Mouse (Mus musculus) WW6 (cell line): ENCODE data around the gene Col26a1.
A peak's percentile ranks its signal among the peaks of the same experiment; 100 is the strongest.

Source experiments
- DNase-seq: peaks from one replicate; pipeline ENCODE4 v3.0.0-alpha.2; 2013; ENCODE audit warnings: low read depth, low spot score

The Col26a1 gene

DNA sequence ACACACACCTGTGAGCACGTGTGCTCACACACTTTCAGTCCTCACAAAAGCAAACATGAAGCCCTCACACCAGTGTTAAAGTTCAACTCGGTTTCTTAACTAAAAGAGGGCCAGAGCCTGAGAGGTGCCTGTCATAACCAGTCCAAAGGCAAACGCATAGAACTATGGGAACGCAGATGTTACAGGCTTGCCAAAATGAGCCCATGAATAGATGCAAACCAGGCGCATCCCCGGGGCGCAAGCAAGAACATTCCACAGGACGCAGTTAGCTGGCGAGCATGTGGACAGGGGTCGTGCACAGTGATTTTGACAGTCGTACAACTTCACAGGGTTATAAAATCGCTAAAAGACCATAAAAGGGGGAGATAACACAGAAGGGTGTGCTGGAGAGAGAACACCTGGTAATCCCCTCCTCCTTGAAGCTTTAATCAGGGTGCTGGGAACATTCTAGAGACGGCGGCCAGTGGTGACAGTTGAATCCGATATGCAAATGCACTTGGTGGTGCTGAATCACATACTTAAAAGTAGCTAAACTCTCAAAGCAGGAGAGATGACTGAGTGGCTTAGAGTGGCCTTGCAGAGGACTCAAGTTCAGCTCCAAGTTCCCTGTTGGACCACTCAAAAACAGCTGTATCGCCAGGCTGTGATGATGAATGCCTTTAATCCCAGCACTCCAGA, 76.5 kb downstream of the Col26a1 start:
- DNase-seq: no peak

DNA sequence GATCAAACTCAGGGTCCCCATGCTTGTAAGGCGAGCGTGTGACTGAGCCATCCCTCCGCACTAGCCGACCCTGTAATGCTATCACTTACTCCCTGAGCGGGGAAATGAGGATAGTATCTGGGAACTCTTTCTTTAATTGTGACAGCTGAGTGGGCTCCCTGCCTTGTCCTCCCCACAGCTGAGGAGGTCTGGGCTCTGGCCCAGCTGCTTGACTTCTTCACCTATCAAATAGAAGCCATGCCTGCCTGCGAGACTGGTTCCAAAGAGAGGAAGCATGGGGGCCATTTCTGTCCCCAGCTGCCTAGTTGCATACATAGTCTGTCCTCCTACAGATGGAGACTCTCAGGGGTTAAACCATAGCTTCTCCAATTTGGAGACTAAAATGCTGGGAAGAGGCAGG, 78.0 kb downstream of the Col26a1 start:
- DNase-seq: no peak

DNA sequence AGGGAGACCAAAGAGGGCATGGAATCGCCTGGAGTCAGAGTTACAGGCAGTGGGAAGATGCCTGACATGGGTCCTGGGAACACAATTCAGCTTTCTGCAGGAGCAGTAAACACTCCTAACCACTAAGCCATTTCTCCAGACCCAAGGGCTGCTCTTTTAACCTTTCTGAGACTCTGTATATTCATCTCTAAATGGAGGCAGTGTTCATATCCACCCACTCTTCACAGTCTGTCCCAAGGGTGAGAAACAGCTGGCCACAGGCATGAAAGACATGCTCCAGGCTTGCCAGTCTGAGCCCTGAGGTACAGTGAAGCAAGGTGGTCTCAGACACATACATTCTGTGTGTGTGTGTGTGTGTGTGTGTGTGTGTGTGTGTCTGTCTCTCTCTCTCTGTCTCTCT, 78.8 kb downstream of the Col26a1 start:
- no peak for DNase-seq

DNA sequence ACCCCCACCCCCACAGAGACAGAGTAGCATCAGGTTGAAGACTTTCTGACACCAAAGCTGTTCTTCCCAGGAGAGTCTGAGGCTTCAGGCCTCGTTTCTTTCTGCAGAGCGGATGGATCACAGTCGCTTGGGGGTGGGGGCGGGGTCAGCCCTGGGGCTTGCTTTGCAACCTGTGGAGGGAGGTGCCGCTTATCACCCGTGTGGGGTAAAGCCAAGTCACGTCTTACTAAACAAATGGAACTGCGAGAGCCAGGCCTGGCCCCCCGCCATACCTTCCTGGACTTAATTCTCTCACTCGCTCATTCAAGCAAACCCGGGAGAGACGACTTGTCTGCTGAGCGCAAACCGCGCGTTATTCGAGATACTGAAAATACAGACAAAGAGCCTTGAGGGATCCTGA, 80.3 kb downstream of the Col26a1 start:
- no peak for DNase-seq

DNA sequence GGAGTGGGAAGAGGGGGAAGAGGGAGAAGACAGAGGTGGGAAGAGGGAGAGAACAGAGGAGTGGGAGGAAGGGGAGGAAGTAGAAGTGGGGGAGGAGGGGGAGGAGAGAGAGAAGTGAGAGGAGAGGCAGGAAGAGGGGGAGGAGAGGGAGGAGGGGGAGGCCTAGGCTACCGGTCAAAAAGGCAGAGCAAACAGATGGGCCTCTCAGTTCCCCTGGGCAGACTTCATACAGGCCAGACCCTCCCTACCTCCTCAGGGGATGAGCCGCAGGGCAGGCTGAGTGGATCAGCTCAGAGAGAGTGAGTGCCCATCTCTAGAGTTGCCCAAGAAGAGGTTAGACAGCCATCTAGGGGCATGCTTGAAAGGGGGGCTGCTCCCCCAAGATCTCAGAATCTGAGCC, 86.1 kb downstream of the Col26a1 start:
- DNase-seq: no peak

DNA sequence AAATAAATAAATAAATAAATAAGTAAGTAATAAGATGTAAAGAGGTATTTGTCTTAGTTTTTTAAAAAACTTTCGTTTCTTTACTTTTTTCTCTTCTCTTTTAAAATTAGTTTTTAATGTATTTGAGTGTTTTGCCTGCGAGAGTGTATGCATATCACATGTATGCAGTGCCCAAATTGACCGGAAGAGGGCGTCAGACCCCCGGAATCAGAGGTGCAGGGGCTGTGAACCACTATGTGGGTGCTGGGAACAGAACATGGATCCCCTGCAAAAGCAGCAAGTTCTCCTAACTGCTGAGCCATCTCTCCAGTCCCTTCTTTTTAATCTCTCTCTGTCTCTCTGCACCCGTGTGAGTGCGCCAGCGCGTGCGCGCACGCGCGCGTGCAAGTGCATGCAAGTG, 89.2 kb downstream of the Col26a1 start:
- no peak for DNase-seq

DNA sequence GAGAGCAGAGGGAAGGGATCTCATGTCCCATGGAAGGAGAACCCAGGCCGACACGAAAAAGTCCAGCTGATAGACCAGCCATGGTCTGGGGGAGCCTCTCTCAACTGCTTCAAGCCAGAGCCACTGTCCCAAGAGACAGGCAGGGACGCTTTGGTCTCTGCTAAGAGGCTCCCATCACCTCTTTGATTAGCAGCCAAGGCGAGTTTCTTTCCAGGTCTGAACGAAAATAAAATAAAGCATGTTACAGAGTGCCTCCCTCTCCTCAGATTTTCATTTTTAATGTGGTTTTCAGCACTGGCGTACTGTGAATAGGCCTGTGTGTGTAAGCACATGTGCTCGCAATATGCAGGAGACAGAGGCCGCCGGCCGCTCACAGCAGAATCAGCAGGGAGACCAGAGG, 90.5 kb downstream of the Col26a1 start:
- no peak for DNase-seq

DNA sequence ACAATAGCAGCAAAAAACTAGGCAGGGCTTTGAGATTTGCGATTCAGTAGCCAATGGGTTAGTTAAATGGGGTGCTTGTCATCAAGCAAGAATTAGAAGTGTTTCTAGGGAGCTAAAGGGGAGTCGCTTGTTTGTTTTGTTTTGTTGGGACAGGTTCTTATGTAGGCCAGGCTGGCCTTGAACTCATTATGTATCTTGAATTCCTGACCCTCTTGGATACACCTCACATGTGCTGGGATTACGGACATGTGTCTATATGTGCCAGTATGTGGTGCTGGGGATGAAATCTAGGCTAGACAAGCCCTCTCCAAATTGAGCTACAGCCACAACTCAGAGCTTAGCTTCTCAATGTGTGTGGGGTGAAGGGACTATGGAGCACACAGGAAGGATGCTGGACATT, 91.8 kb downstream of the Col26a1 start:
- DNase-seq: no peak

DNA sequence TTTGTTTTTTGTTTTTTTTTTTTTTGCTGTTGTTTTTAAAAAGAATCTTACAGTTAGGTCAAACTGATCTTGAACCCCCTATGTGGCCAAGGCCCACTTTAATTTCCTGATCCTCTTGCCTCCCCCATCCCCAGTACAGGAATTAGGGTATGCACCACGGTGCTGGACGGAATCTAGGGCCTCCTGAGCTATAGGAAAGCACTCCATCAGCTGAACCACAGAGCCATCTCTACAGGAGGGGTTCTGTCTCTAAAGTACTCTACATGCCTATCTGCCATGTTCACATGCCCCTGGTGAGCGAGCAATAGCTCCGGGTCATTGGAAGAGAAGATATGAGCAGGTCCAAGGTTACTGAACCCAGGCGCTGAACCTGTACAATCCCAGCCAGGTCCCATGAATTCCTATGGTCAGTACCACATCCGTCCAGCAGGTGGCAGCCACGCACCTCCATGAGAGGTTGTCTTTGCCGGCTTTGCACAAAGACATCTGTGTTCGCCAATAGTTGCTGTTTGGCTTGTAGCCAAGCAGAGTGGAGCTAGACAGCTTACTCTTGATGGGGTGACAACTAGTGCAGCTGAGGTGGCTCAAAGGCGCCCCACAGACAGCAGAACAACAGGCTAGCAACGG, 92.3 kb downstream of the Col26a1 start:
- peak; percentile 67 for DNase-seq

DNA sequence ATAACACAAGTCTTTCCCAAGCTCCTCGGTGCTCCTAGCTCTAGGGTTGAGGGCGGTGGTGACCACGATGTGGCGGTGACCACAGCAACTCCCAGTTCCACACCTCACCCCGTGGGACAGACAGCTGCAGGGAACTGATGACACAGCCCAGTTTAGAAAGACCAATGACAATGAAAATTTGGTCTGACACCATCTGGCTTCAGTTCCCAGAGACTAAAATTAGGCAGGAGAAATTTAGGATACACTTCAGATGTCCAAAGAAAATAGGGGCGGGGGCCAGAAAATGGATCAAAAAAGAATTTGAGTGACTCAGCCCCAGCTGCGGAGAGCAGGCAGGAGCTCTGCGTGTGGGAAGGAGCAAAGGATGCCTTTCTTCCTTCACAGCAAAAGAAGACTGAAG, 98.5 kb downstream of the Col26a1 start:
- DNase-seq: no peak

DNA sequence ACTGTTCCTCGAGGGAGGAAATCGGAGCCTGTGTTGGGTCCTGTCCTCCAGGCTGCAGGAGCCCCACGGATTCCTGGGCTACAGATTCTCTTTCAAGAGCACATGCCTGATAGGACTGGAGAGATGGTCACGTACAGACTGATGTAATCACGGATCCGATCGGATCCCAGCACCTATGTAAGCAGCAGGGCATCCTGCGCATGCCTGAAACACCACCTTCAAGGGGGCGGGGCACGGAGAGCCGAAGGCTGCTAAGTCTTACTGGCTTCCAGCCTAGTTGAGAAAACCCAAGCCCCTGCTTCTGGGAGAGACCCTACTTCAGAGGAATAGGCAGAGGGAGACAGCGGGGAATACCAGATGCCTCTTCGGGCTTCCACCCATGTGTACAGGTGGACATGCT, 100.4 kb downstream of the Col26a1 start:
- DNase-seq: no peak

DNA sequence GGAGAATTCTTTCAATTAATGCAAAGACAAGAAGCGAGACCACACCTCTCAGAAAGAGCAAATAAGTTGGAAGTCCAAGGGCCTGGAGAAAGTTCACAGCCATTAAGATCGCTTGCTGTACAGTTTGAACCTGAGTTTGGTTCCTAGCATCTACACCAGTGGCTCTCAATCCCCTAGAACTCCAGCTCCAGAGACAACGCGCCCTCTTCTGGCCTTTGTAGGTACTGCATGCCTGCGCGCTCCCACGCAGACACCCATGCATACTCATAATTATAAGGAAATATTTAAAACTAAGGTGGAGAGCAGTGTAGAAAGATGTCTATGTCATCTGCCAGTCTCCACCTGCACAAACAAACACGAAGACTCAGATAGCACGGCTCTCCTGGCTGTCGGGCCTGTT, 102.5 kb downstream of the Col26a1 start:
- DNase-seq: peak; percentile 40

DNA sequence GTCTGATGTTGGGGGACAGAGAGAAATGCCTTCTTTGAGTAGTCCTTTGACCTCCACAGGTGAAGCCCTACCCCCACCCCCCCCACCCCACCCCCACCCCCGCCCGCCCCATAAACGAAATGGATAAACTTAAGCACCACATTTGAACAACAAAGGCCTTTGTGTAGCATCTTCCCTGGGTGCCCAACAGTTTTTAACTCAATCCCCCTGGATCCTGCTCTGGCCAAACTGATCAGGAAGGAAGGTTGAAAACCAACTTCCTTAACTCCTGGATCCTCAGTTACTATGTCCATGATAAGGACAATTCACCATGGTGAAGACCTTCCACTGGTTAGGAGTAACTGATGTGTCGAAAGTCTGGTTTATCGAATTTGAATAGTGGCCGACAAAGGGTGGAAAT, 103.1 kb downstream of the Col26a1 start:
- DNase-seq: no peak

DNA sequence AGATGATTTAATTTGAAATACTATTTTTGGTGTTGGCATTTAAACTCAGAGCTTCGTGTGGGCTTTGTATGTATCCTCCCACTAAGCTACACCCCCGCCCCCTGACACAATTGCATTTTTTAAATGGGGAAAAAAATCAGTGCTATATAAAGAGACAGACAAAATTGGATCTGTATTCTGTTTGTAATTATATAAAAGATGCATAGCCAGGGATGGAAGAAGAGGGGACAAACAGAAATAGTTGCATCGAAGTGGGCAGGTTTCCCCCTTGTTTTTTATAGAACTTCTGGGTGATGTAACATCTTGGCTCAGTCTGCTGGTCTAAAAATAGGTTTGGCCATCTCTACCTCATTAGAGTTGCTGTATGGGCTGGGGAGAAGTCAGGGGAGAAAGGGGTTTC, 107.5 kb downstream of the Col26a1 start:
- DNase-seq: no peak

DNA sequence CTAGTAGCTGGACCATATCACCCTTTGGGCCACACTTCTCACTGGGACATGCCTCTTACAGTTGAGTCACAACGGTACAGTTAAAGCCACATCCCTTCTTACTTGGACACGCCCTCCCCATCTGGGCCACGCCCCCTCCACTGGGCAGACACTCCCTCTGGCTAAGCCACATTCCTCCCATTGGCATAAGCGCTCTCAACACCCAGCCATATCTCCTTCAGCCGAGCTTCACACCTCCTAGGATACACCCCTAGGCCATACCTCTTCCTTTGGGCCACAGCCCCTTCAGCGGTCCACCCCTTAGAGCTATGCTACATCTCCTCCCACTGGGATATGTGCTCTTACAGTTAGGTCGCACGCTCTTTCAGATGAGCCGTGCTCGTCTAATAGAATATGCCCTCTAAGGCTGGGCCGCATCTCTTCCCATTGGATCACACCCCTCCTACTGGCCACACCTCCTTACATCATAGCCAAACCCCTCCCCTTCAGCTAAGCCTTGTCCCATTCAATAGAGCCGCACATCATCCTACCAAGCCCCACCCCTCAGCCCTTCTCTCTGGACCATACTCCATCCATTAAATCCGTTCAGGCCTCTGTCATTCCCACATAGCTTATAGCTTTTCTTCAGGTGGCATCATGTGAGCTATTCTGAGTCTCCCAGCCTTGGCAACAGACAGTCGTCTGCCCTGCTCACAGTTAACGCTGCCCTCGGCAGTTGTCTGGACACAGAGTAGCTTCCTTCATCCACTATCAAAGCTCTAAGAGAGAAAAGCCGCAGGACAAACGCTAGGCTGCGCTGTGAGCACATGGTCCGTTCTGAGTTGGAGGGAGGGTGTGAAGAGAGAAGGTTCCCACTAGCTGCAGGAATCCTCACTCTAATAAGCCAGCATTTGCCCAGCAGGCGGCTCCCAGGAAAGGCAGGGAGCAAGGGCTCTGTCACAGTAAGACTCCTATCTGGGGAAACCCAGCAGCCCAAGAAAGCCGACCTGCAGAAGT, 109.7 kb downstream of the Col26a1 start:
- peak; percentile 40 for DNase-seq

DNA sequence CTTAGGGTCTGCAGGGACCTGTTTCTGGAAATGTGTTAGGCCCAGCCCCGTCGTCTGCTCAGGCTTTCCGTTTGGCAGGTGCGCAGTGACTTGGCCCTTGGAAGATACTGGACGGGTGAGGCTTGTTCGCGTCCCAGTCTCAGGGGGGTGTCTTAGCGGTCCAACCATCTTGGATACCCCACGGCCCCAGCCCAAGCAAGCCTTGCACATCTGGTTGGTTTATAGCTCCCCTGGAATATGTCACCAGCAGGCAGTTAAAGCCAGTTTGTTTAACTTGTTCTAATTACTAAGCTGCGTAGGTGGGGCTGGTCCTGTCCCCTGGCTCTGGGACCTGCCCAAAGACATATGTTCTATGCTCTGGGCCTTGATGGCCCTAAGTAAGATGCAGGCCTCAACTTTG, 111.9 kb downstream of the Col26a1 start:
- DNase-seq: no peak

DNA sequence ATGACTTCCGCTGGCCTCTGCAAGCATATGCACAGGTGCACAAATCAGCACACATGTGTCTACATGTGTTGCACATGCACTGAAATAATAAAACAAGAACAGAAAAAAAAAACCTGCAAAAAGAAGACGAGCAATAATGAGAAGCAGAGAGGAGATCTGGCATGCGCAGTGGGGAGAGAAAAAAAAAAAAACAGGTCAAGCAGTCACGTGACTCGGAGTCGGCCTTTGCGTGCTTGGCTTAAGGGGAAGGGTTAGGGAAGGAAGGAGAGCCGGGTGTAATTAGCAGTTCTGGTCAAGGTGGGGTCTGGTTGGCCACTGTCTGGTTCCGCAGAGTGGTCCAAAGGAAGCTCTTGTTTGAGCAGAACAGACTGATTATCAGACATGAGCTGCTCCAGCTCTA, 115.7 kb downstream of the Col26a1 start:
- no peak for DNase-seq

DNA sequence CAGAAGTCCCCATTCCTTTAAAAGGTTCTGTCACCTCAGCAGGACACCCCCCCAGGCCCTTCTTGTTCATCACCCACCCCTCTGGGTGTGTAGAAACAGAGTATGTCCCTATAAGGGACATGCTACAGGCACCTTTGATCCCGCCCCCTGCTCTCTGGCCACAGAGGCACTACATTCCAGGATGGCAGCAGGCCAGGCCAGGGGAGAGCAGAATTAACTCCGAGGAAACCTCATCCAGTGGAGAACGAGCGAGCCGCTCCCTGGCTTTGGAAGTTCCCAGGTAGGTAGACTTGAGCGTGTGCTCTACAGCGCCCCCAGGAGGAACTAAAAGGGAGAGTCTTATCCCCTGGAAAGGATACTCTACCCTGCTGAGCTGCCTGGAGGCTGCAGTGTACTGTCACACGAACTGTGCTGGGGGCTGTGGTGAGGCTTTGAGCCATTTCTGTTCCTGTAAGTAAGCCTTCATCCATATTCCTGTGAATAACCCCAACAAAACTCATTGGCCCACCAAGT, 118.8 kb downstream of the Col26a1 start:
- DNase-seq: no peak

DNA sequence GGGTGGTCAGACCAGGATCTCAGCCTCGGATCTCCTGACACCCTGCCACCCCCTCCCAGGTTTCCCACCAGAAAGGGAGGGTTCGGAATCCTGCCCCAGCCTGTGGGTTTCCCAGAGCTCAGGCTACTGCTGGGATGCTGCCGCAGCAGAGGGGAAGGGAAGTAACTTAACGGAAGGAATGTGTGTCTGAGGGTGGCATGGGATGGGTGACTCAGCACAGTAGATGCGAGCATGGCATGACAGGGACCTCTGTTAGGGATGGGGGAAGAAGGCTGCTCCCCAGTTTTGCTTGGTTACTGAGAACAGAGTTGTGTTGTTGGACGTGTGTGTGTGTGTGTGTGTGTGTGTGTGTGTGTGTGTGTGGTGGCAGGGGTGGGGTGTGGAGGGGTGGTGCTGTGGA, 122.7 kb downstream of the Col26a1 start:
- DNase-seq: no peak

DNA sequence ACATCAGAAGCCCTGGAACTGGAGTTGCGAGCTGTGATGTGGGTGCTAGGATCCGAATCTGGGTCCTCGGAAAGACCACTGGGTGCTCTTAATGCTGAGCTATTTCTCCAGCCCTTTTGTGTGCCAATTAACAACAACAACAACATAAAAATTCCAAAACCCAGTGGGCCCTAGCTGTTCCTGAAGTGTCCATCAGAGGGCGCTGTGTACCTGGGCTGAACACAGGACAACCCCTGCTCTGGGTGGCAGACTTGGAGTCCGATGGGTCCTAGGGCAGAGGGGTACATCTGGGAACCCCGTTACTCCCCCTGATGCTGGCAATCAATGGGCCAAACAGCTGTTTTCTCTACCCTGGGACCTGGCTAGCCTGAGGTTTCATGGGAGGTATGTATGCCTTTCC, 123.2 kb downstream of the Col26a1 start:
- DNase-seq: no peak

DNA sequence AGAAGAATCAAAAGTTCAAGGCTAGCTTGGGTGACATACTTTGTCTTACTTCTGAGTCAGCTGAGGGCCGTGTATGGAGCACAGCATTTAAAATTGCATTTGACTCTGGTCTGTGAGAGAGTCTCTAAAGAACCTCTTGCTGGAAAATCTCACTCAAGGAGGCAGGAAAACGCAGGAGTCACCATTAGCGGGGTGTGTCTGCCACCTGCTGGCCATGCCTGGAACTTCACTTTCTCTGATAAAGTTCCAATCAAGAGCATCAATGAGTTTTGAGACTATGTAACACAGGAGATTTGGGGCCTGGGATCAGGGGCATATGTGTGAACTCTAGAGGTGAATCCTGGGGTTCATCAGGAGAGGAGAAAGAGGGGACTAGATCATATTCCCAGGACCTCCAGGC, 127.3 kb downstream of the Col26a1 start:
- no peak for DNase-seq

DNA sequence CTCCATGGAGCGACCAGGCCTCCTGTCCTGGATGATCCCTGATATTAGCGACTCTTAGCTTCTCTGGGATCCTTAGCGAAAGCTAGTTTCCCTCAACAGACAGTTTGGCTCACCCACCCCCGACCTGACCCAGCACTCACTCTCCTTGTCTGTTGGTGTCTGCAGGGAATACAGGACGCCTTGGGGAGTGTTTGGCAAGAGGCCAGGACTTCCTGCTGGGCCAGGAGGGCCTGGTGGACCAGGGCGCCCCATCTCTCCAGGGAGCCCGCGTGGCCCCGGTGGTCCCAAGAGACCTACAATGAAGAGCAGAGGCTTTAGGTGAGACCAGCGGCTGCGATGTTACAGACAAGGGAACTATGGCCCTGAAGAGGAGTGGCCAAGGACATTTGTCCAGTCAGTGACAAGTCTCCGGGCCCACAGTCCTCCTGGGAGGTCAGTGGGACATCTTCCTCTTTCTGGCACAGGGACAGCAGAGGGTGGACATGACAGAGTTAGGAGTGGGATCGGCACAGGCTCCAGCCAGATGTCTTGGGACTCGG, 128.9 kb downstream of the Col26a1 start:
- no peak for DNase-seq
